Mouse (Mus musculus) liver, embryonic 12.5 days (tissue): ENCODE measurements around the gene Garem2. TPM values are rescaled to one million over a fixed set of nuclear protein-coding genes. Genes with fewer than 3 reads are reported as not detected.

Experiments used
- ATAC-seq: fragments of 200-750 bp; cut with Nextera tagmentation; 2 replicates; pipeline ENCODE4 v1.8.0; 2017; ENCODE audit warnings: moderate number of reproducible peaks, mild to moderate bottlenecking, moderate library complexity
- H3K27ac ChIP-seq: fragments of 300-500 bp; sonication (generic); 2 replicates; pipeline ENCODE4 v1.5.1; 2016; ENCODE audit warnings: mild to moderate bottlenecking
- H3K27me3 ChIP-seq: fragments of 300-500 bp; sonication (generic); replicated peaks from 2 replicates; pipeline ENCODE4 v1.6.1; 2016; ENCODE audit warnings: mild to moderate bottlenecking, moderate library complexity
- H3K36me3 ChIP-seq: fragments of 300-500 bp; sonication (generic); 2 replicates; pipeline ENCODE4 v1.6.1; 2016; ENCODE audit warnings: mild to moderate bottlenecking, moderate library complexity
- H3K4me1 ChIP-seq: fragments of 300-500 bp; sonication (generic); 2 replicates; pipeline ENCODE4 v1.6.1; 2016
- H3K4me2 ChIP-seq: fragments of 300-500 bp; sonication (generic); 2 replicates; pipeline ENCODE4 v1.6.1; 2016; ENCODE audit warnings: mild to moderate bottlenecking, moderate library complexity
- H3K4me3 ChIP-seq: fragments of 300-500 bp; sonication (generic); 2 replicates; pipeline ENCODE4 v1.5.1; 2016; ENCODE audit warnings: mild to moderate bottlenecking, moderate library complexity
- H3K9ac ChIP-seq: fragments of 300-500 bp; sonication (generic); 2 replicates; pipeline ENCODE4 v1.6.1; 2016; ENCODE audit warnings: mild to moderate bottlenecking, moderate library complexity
- H3K9me3 ChIP-seq: fragments of 300-500 bp; sonication (generic); replicated peaks from 2 replicates; pipeline ENCODE4 v1.6.1; 2016; ENCODE audit warnings: mild to moderate bottlenecking, moderate library complexity
- WGBS: fragments of 180-500 bp; shearing (Covaris S2); methylation state at CpG from one replicate; pipeline ENCODE4 v1.1.7; 2016; ENCODE audit not compliant: insufficient replicate concordance; 5-methylcytosine and 5-hydroxymethylcytosine counted together
- polyA plus RNA-seq: library from polyadenylated mRNA; unstranded; fragments of >200 nt; fragmentation: Nextera tagmentation; extraction: Ambion mirVana; gene quantifications from 2 replicates; pipeline ENCODE4 v1.2.1, GENCODE M21; 2016

Garem2 gene
- polyA plus RNA-seq, 1 experiment from 2014 or later = 0.08 TPM

DNA sequence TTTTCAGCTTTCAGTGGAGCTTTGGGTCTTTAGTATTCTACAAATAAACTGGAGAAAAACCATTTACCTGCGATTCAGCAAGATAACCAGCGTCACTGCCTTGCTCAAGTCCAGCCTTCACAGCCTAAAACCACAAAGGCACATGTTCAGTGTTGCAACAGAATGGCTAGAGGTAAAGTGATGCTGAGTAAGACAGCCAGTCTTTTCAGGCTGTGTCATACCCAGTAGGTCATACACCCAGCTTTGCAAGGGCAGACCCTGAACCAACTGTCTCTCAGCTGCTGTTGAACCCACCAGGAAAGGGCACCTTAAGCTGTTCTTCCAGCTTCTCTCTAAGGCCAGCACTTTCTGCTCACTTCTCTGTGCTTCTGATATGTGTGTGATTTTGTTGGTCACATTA lies 27.2 kb downstream of the Garem2 start:
- Histone ChIP-seq H3K4me1 (no peaks in the 10 kb centered on the region), H3K9me3 (no peaks in the 10 kb centered on the region), H3K27ac (no peak overlapping the region), H3K27me3 (no peaks in the 10 kb centered on the region), H3K9ac (no peak overlapping the region), H3K36me3 (peaks cover 90% of the 10 kb centered on the region), H3K4me3 (no peak overlapping the region), H3K4me2 (no peak overlapping the region)
- 70% methylated on average over 2 of the region's 2 CpGs for WGBS
- no peak for ATAC-seq

DNA sequence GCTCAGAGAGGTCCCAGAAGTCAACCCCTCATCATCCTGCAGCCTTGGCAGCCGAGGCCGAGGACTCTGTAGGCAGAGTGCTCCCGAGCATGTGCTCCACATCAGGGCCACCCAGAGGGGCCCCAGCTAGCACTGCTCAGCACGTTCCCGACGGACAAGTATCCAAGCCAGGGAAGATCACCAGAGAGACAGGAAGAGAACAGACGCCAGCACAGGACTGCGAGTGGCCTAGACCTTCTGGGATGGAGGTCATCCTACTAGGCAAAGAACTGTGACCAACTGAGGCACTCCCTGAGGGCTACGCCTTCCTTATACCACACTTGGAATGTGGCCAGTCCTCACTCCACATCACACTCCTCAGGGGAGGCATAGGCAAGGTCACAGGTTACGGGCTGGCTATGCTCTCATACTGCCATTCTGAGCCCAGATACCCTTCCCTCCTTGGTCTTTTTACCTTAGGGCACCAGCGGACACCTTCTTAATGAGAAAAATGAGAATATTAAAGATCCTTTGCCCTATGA lies 30.8 kb downstream of the Garem2 start:
- Histone ChIP-seq H3K9me3 (no peaks in the 10 kb centered on the region), H3K9ac (no peak overlapping the region), H3K36me3 (peaks cover 89% of the 10 kb centered on the region), H3K4me2 (no peak overlapping the region), H3K27ac (no peak overlapping the region), H3K27me3 (no peaks in the 10 kb centered on the region), H3K4me3 (no peak overlapping the region), H3K4me1 (no peaks in the 10 kb centered on the region)
- WGBS = 89% methylated on average over 11 of the region's 11 CpGs
- no peak for ATAC-seq

DNA sequence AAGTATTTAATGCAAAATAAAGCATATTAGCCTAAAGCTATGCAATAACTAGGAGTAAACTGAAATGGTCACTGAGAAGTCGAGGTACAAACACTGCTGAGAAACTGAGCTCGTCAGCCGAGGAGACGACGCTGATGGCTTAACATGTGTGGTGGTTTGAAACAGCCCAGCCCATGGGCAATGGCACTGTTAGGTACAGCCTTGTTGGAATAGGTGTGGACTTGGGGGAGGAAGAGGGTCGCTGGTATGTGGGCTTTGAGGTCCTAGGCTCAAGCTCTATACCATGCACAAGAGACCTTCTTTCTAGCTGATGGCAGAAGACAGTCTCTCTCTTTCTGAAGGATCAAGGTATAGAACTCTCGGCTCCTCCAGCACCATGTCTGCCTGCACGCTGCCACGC lies 32.3 kb downstream of the Garem2 start:
- no peaks in the 10 kb centered on the region for H3K27me3 ChIP-seq
- H3K4me1 ChIP-seq = no peaks in the 10 kb centered on the region
- no peak for ATAC-seq
- no peak overlapping the region for H3K9ac ChIP-seq
- H3K27ac ChIP-seq = no peak overlapping the region
- H3K36me3 ChIP-seq = peaks cover 91% of the 10 kb centered on the region
- WGBS = 86% methylated on average over 9 of the region's 9 CpGs
- no peak overlapping the region for H3K4me2 ChIP-seq
- no peaks in the 10 kb centered on the region for H3K9me3 ChIP-seq
- H3K4me3 ChIP-seq = no peak overlapping the region

DNA sequence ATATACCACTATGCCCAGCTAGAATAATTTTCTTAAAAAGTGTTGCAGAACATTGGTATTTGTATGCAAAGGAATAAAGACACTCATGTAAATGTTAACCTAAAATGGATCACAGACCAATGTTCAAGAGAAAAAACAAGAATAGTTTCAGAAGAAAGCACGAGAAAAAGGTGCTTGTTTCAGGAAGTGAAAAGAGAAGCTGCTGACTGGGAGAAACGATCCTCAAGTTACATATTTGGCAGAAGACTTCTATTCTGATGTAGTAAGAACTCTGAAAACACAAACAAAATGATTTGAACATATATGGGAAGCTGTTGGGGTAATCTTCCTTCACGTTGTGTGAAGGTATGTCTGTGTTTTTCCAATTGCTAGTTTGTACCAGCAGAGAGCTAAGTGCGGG lies 33.2 kb downstream of the Garem2 start:
- H3K4me3 ChIP-seq = no peak overlapping the region
- peaks cover 91% of the 10 kb centered on the region for H3K36me3 ChIP-seq
- ATAC-seq = no peak
- no peak overlapping the region for H3K9ac ChIP-seq
- no peaks in the 10 kb centered on the region for H3K4me1 ChIP-seq
- WGBS = 81% methylated on average over 4 of the region's 4 CpGs
- H3K27me3 ChIP-seq = no peaks in the 10 kb centered on the region
- no peaks in the 10 kb centered on the region for H3K9me3 ChIP-seq
- H3K27ac ChIP-seq = no peak overlapping the region
- no peak overlapping the region for H3K4me2 ChIP-seq

DNA sequence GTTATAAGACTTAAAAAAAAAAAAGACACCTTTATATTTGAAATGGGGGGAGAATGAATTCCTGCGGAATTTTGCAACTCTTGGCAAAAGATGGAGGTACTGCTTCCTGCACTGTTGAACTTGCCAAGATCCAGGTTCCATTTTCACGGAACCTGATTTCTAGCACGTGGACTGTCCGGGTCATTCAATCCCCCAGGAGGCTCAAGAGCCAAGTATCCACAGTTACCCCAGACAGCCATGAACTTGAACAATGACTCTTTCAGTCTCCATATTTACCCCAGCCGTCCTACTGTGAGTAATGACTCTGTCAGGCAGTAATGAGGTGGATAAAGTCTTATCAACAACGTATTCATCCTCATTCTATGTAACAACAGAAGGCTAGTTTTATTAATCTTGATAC lies 41.6 kb downstream of the Garem2 start:
- Histone ChIP-seq H3K9me3 (no peaks in the 10 kb centered on the region), H3K27me3 (no peaks in the 10 kb centered on the region), H3K4me1 (peaks cover 4% of the 10 kb centered on the region), H3K9ac (no peak overlapping the region), H3K4me2 (no peak overlapping the region), H3K27ac (no peak overlapping the region), H3K4me3 (no peak overlapping the region), H3K36me3 (peaks cover 73% of the 10 kb centered on the region)
- ATAC-seq = no peak
- WGBS = 87% methylated on average over 6 of the region's 6 CpGs

DNA sequence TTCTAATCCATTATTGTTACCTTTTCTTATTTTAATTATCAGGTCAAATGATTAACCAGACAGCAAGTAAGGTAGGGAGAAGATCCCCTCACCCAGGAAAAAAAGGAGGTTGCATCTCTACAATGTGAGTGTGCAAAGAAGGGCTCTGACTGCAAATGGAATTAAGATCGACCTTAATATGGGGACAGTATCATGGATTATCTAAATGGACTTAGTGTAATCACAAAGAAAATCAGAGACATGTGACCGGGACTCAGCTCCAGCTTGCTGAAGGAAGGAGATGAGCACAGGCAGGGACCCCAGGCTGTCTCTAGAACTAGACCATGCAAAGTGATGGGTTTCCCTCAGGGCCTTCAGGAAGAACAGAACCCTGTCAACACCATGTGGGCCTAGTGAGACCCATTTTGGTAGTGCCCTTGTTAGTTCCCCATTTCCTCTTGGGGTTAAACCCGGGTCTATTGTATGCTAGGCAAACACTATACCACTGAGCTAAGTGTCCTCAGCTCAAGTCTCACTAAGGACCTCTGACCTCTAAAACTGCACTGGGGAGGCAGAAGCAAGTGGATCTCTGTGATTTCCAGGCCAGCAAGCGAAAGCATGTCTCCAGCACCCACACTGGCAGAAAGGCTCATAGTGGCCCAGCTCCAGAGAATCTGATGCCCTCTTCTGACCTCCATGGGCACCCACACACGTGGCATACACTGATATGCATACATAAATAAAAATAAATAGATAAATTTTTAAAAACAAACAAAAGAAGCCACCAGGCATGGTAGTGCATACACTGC lies 43.4 kb downstream of the Garem2 start:
- WGBS = 70% methylated on average over 5 of the region's 5 CpGs
- Histone ChIP-seq H3K9me3 (no peaks in the 10 kb centered on the region), H3K36me3 (peaks cover 55% of the 10 kb centered on the region), H3K9ac (no peak overlapping the region), H3K4me3 (no peak overlapping the region), H3K27me3 (no peaks in the 10 kb centered on the region), H3K4me2 (no peak overlapping the region), H3K4me1 (peaks cover 9% of the 10 kb centered on the region), H3K27ac (no peak overlapping the region)
- ATAC-seq = no peak

DNA sequence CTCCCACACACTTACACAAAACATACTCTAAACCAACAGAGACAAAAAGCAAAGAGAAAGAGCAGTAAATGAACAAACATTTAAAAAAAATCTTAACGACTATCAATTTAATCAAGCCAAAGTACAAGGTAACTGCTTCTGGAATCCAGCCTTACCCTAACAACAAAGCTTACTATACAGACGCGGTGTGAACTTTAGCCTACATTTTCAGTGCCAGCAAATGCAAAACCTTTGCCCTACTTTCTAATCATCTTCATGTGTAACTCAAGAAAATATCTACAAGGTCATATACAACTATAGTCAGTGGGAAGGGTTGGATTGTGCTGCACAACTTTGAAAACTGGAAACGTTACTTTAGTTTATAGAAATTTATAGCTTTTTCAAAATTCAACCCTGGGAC lies 47.0 kb downstream of the Garem2 start:
- peaks cover 28% of the 10 kb centered on the region for H3K4me1 ChIP-seq
- H3K9ac ChIP-seq = no peak overlapping the region
- H3K27ac ChIP-seq = no peak overlapping the region
- no peaks in the 10 kb centered on the region for H3K9me3 ChIP-seq
- 78% methylated on average over 4 of the region's 4 CpGs for WGBS
- no peaks in the 10 kb centered on the region for H3K27me3 ChIP-seq
- no peak for ATAC-seq
- H3K4me2 ChIP-seq = no peak overlapping the region; the same call in 1 of the 2 replicates
- peaks cover 19% of the 10 kb centered on the region for H3K36me3 ChIP-seq
- no peak overlapping the region for H3K4me3 ChIP-seq

DNA sequence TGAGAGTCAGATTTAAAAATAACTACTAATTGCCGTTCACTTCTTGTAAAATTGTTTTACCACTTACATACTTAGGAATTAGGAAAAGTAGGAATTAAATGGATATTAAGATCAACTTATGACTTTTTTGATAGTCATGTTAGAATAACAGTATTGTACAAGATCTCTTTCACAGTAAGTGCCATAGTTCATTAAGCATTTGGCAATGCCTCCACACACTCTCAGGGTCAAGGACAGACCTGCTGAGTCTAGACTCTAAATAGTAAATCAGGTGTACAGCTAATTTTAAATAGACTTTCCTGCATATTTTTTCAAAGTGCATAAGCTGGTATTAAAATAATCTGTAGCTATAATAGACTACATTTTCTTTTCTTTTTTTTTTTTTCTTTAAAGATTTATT lies 47.5 kb downstream of the Garem2 start:
- 87% methylated on average over 1 of the region's 1 CpGs for WGBS
- H3K36me3 ChIP-seq = peaks cover 15% of the 10 kb centered on the region
- no peak overlapping the region for H3K4me2 ChIP-seq
- no peak for ATAC-seq
- no peaks in the 10 kb centered on the region for H3K27me3 ChIP-seq
- no peaks in the 10 kb centered on the region for H3K9me3 ChIP-seq
- no peak overlapping the region for H3K27ac ChIP-seq
- H3K4me1 ChIP-seq = peaks cover 30% of the 10 kb centered on the region
- no peak overlapping the region for H3K4me3 ChIP-seq
- no peak overlapping the region for H3K9ac ChIP-seq

DNA sequence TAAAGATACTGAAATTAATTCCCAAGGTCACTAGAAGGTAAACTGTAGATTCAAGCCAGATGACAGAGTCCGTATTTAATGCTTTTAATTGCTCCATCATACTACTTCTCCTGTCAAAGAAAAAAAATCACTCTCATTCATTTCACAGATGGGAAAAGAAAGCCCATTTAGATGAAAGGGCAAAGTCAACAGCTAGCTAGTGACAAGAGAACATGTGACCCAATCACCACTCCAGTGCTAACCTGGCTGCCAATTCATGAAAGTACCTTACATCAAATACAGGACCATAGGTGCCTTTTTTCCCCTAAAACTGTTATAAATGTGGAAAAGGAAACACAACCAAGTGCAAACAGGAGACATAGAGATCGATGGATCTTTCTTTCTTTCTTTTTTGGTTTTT lies 48.3 kb downstream of the Garem2 start:
- Histone ChIP-seq H3K4me3 (no peak overlapping the region), H3K4me2 (peak overlapping the region; percentile 48), H3K27ac (no peak overlapping the region), H3K36me3 (peaks cover 14% of the 10 kb centered on the region; the same call in 1 of the 2 replicates), H3K27me3 (no peaks in the 10 kb centered on the region), H3K9ac (peak overlapping the region; percentile 27; the same call in 1 of the 2 replicates), H3K4me1 (peaks cover 38% of the 10 kb centered on the region), H3K9me3 (no peaks in the 10 kb centered on the region)
- no peak for ATAC-seq
- WGBS = 89% methylated on average over 2 of the region's 2 CpGs

DNA sequence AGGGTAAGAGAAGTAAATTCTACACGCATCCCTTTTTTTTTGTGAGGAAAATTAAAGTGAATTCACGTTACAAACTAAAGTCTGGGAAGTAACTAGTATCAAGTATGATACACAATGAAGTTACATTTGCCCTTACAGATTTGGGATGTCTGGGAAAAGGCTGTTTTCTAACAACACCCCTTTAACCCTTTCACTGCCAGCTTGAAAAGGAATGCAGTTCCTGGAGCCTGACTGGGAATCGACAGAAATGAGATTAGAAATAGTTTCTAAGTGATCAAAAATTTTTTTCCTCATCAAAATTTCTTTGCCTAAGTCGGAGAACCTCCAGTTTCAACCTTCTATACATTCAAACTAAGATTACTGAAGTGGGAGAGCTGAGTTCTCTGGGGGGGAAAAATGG lies 49.1 kb downstream of the Garem2 start:
- Histone ChIP-seq H3K4me1 (peaks cover 39% of the 10 kb centered on the region), H3K36me3 (peaks cover 9% of the 10 kb centered on the region; the same call in 1 of the 2 replicates), H3K4me3 (peak overlapping the region; percentile 98), H3K27me3 (no peaks in the 10 kb centered on the region), H3K4me2 (peak overlapping the region; percentile 79), H3K27ac (peak overlapping the region; percentile 93), H3K9ac (peak overlapping the region; percentile 96), H3K9me3 (no peaks in the 10 kb centered on the region)
- 19% methylated on average over 4 of the region's 4 CpGs for WGBS
- no peak for ATAC-seq

DNA sequence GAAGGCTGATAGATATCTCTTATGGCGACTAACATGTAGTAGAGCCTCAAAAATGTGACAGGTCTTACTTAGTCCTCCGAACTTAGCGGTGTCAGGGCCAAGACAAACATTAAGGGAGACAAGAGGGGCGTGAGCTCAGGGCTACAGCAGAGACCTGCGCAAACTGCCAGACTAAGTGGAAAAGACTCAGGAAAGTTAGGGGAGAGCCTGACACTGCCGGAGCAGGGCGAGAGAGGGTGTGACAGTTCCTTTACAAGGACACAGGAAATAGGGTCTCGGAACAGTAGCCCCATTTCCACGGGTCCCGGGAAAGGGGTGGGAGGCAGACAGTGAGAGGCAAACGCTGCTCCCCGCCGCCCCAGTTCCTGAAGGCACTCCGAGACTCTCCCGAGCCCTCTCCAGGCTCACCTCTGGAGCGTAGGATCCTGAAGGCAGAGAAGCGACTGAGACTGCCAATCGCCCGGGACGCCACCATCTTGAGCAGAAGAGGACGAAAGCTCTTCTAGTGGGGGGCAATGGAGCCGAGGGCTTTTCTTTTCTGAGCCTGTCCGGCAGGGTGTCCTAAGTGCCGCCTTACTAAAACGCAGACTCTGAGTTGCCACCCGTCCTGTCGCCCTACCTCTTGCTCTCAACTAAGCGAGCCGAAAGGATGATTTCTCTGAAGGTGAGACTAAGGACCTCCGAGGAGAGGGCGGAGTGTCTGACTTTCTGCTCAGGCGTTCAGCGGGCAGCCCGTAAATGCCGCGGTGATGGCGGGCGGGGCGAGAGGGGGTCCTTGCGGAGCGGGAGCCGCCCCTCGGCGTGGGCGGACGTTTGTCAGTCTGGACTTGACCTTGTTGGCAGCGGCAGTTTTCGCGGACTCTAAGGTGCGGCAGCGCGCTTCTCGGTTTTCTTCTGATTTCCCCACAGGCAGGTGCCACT lies 49.8 kb downstream of the Garem2 start, which contains the start of the genes Hadha and Hadhb:
Gene Hadha, minus strand, starts transcription at position 689 of the 921 bp plus-strand sequence.
Gene Hadhb, plus strand, starts transcription at position 775 of the 921 bp plus-strand sequence.
- Histone ChIP-seq H3K36me3 (peaks cover 5% of the 10 kb centered on the region; the same call in 1 of the 2 replicates), H3K4me2 (peak within 1 kb of the TSS; percentile 79), H3K9me3 (no peaks in the 10 kb centered on the region), H3K4me1 (peaks cover 42% of the 10 kb centered on the region), H3K4me3 (peak within 1 kb of the TSS; percentile 98), H3K9ac (peak within 1 kb of the TSS; percentile 96), H3K27me3 (no peaks in the 10 kb centered on the region), H3K27ac (peak within 1 kb of the TSS; percentile 93)
- ATAC-seq = peak; percentile 89
- WGBS = under 1% methylated on average over 53 of the region's 53 CpGs
